28 mouse cellular contexts compared by ENCODE assay signal in genomic region chr13:43666130-43666529, GRCm38 (mm10). TPM values are rescaled to one million over a fixed set of nuclear protein-coding genes. Genes with fewer than 3 reads are reported as not detected.
DNase-seq lines count a peak whose midpoint lies in the region; ATAC-seq and TF ChIP-seq lines count a peak whose summit lies in the region.
"Had no signal": no experiment of that assay in that cellular context is flagged by ENCODE, and none has a peak within 500 bp of the region (broad histone marks: within the 10 kb centered on the region; RNA-seq: fewer than 3 reads in every experiment).

No protein-coding gene starts in this region.

- no peak overlapping the region for H3K4me3 ChIP-seq in forebrain, embryonic 14.5 days (ENCODE audit: low read depth, low read length)
- no peak overlapping the region for H3K4me3 ChIP-seq in forebrain, embryonic 10.5 days
- H3K4me3 ChIP-seq in forebrain, postnatal 0 days (ENCODE audit: low read depth, low read length), result no peak overlapping the region
- no peak overlapping the region for H3K4me3 ChIP-seq in forebrain, embryonic 12.5 days (replicated peaks)
- H3K4me3 ChIP-seq: embryonic facial prominence, embryonic 12.5 days; embryonic facial prominence, embryonic 15.5 days; heart, embryonic 12.5 days; heart, embryonic 15.5 days; hindbrain, embryonic 10.5 days; hindbrain, embryonic 13.5 days; intestine, embryonic 15.5 days had no signal

- peak; percentile 53 for DNase-seq in forebrain, embryonic 14.5 days (ENCODE audit: low spot score)
- no peak for DNase-seq in forebrain, embryonic 10.5 days (ENCODE audit: extremely low spot score, low spot score)
- DNase-seq in forebrain, postnatal 0 days, result peak; percentile 69
- peak; percentile 16 for DNase-seq in right cerebral cortex, postnatal 4 days
- DNase-seq in right cerebral cortex, postnatal 25 days, result no peak
- no peak for DNase-seq in adrenal gland, adult 8-10 months
- DNase-seq: adrenal gland, postnatal 14 days; B cell, adult 2 months; cerebellum, adult 9-11 months; gastrocnemius, postnatal 25 days; heart, adult 18-20 months; heart, postnatal 10 days; heart, postnatal 36 days; kidney, adult 11 months; kidney, adult 8-10 months had no signal

- no peaks in the 10 kb centered on the region for H3K4me1 ChIP-seq in forebrain, embryonic 14.5 days (ENCODE audit: control insufficient read depth, insufficient read depth, low read length)
- H3K4me1 ChIP-seq in forebrain, embryonic 10.5 days, result no peaks in the 10 kb centered on the region
- 0 out of 2 replicates have a peak, but pooled peaks cover 3% of the 10 kb centered on the region for H3K4me1 ChIP-seq in forebrain, postnatal 0 days (ENCODE audit: insufficient read depth)
- H3K4me1 ChIP-seq in forebrain, embryonic 12.5 days, result no peaks in the 10 kb centered on the region
- H3K4me1 ChIP-seq: embryonic facial prominence, embryonic 12.5 days; heart, embryonic 12.5 days; heart, embryonic 15.5 days; hindbrain, embryonic 10.5 days; hindbrain, embryonic 13.5 days; intestine, embryonic 15.5 days had no signal

- H3K36me3 ChIP-seq in forebrain, embryonic 14.5 days (ENCODE audit: control insufficient read depth, insufficient read depth, low read length), result 0 out of 2 replicates have a peak, but pooled peaks cover 4% of the 10 kb centered on the region
- H3K36me3 ChIP-seq in forebrain, embryonic 10.5 days (replicated peaks), result peaks cover 12% of the 10 kb centered on the region; the same call in 1 of the 2 replicates
- peaks cover under 1% of the 10 kb centered on the region; the same call in 1 of the 2 replicates for H3K36me3 ChIP-seq in forebrain, postnatal 0 days (ENCODE audit: insufficient read depth)
- H3K36me3 ChIP-seq in forebrain, embryonic 12.5 days (replicated peaks), result no peaks in the 10 kb centered on the region
- H3K36me3 ChIP-seq: embryonic facial prominence, embryonic 15.5 days; G1E; heart, embryonic 12.5 days; heart, embryonic 15.5 days; intestine, embryonic 15.5 days had no signal

- no peak overlapping the region for H3K4me2 ChIP-seq in forebrain, embryonic 14.5 days (ENCODE audit: low read length)
- no peak overlapping the region for H3K4me2 ChIP-seq in forebrain, postnatal 0 days (ENCODE audit: low read depth)
- no peak overlapping the region for H3K4me2 ChIP-seq in forebrain, embryonic 12.5 days
- H3K4me2 ChIP-seq: embryonic facial prominence, embryonic 12.5 days; embryonic facial prominence, embryonic 15.5 days; heart, embryonic 12.5 days; heart, embryonic 15.5 days; hindbrain, embryonic 13.5 days; intestine, embryonic 15.5 days had no signal

- WGBS in forebrain, embryonic 14.5 days, result 79% methylated on average over 12 of the region's 12 CpGs
- 89% methylated on average over 12 of the region's 12 CpGs for WGBS in forebrain, embryonic 10.5 days
- 60% methylated on average over 12 of the region's 12 CpGs for WGBS in forebrain, postnatal 0 days
- 90% methylated on average over 12 of the region's 12 CpGs for WGBS in forebrain, embryonic 12.5 days

- TF ChIP-seq CTCF in forebrain, postnatal 0 days (IDR thresholded peaks at IDR 0.05; ENCODE audit: low read depth), result no peak

- no peak overlapping the region for H3K27ac ChIP-seq in forebrain, embryonic 14.5 days (ENCODE audit: low read depth, low read length)
- H3K27ac ChIP-seq in forebrain, embryonic 10.5 days, result no peak overlapping the region
- H3K27ac ChIP-seq in forebrain, postnatal 0 days (ENCODE audit: low read depth, low read length), result no peak overlapping the region
- no peak overlapping the region for H3K27ac ChIP-seq in forebrain, embryonic 12.5 days
- H3K27ac ChIP-seq: embryonic facial prominence, embryonic 12.5 days; embryonic facial prominence, embryonic 15.5 days; heart, embryonic 15.5 days; hindbrain, embryonic 10.5 days; hindbrain, embryonic 13.5 days; intestine, embryonic 15.5 days had no signal

- ATAC-seq in forebrain, embryonic 14.5 days, result peak; percentile 42; the same call in 1 of the 2 replicates
- peak; percentile 84 for ATAC-seq in forebrain, postnatal 0 days
- ATAC-seq in forebrain, embryonic 12.5 days (ENCODE audit: low FRiP score), result no peak
- ATAC-seq: hindbrain, embryonic 16.5 days; intestine, embryonic 15.5 days; Patski had no signal

- H3K27me3 ChIP-seq in forebrain, embryonic 14.5 days (replicated peaks; ENCODE audit: control insufficient read depth, insufficient read depth, low read length), result no peaks in the 10 kb centered on the region
- no peaks in the 10 kb centered on the region for H3K27me3 ChIP-seq in forebrain, embryonic 10.5 days (ENCODE audit: poor library complexity, severe bottlenecking)
- H3K27me3 ChIP-seq in forebrain, postnatal 0 days (ENCODE audit: insufficient read depth, low read length), result no peaks in the 10 kb centered on the region
- H3K27me3 ChIP-seq in forebrain, embryonic 12.5 days, result no peaks in the 10 kb centered on the region
- H3K27me3 ChIP-seq: CH12.LX; embryonic facial prominence, embryonic 12.5 days; embryonic facial prominence, embryonic 15.5 days; heart, embryonic 15.5 days; hindbrain, embryonic 13.5 days; intestine, embryonic 15.5 days; Patski had no signal

- H3K9ac ChIP-seq in forebrain, embryonic 14.5 days (ENCODE audit: low read length), result no peak overlapping the region
- H3K9ac ChIP-seq in forebrain, postnatal 0 days, result no peak overlapping the region
- H3K9ac ChIP-seq in forebrain, embryonic 12.5 days, result no peak overlapping the region
- H3K9ac ChIP-seq: embryonic facial prominence, embryonic 12.5 days; embryonic facial prominence, embryonic 15.5 days; heart, embryonic 12.5 days; heart, embryonic 15.5 days; hindbrain, embryonic 13.5 days; intestine, embryonic 15.5 days had no signal

- H3K9me3 ChIP-seq in forebrain, embryonic 14.5 days (replicated peaks; ENCODE audit: control insufficient read depth, low read length), result no peaks in the 10 kb centered on the region
- no peaks in the 10 kb centered on the region for H3K9me3 ChIP-seq in forebrain, embryonic 10.5 days
- H3K9me3 ChIP-seq in forebrain, postnatal 0 days (ENCODE audit: low read length), result no peaks in the 10 kb centered on the region
- no peaks in the 10 kb centered on the region for H3K9me3 ChIP-seq in forebrain, embryonic 12.5 days
- H3K9me3 ChIP-seq: embryonic facial prominence, embryonic 12.5 days; embryonic facial prominence, embryonic 15.5 days; heart, embryonic 15.5 days; hindbrain, embryonic 10.5 days; hindbrain, embryonic 13.5 days; intestine, embryonic 15.5 days had no signal

RNA-seq across cellular contexts. Expression of gene Rnf182, which starts 50.6 kb away (rescaled TPM):
- polyA plus RNA-seq in forebrain, embryonic 14.5 days (2014; fragmentation: Nextera tagmentation; extraction: Ambion mirVana), result 35.0 and 46.6 TPM in 2 replicates
- 6.6 and 6.7 TPM in 2 replicates for polyA plus RNA-seq in forebrain, embryonic 10.5 days (2016; fragmentation: Nextera tagmentation; extraction: Ambion mirVana)
- total RNA-seq in forebrain, postnatal 0 days (2014; rRNA removed), result 9.1 and 9.3 TPM in 2 replicates
- 32.5 and 42.0 TPM in 2 replicates for polyA plus RNA-seq in forebrain, postnatal 0 days (2015; fragmentation: Nextera tagmentation; extraction: Ambion mirVana)
- polyA plus RNA-seq in forebrain, embryonic 12.5 days (2016; fragmentation: Nextera tagmentation; extraction: Ambion mirVana), result 17.0 and 18.7 TPM in 2 replicates
- total RNA-seq in adrenal gland, adult 8-10 months (2022), result 1 to 10 TPM in 2 of 4 experiments, under 1 TPM in 2; 0.23 to 1.3 (median 0.79) TPM
- total RNA-seq: CH12.LX; common myeloid progenitor, adult 5-6 weeks; heart, adult 18-20 months had no signal
- polyA plus RNA-seq: G1E had no signal

Comparison
In these comparisons a context has a peak if more than half of its experiments do, and no peak if none do; other contexts are left out.
1. DNase-seq: peak in forebrain, embryonic 14.5 days (single experiment), forebrain, postnatal 0 days (single experiment) and right cerebral cortex, postnatal 4 days (single experiment); none in forebrain, embryonic 10.5 days (single experiment), right cerebral cortex, postnatal 25 days (single experiment) and adrenal gland, adult 8-10 months (single experiment).